Mouse (Mus musculus) midbrain, embryonic 10.5 days (tissue): ENCODE measurements around the gene Pus7l. TPM values are rescaled to one million over a fixed set of nuclear protein-coding genes. Genes with fewer than 3 reads are reported as not detected.
"Not testable (repeated sequence)": the region's sequence is repeated elsewhere in the genome, so short reads cannot be mapped to it uniquely, and the experiment has no call there.

Experiments used
- DNase-seq: peaks from one replicate; pipeline ENCODE4 v3.0.0-alpha.2; 2017; ENCODE audit warnings: low spot score
- H3K27ac ChIP-seq: fragments of 300-500 bp; sonication (generic); replicated peaks from 2 replicates; pipeline ENCODE4 v1.5.1; 2016; ENCODE audit warnings: mild to moderate bottlenecking
- H3K27me3 ChIP-seq: fragments of 300-500 bp; sonication (generic); 2 replicates; pipeline ENCODE4 v1.6.1; 2016; ENCODE audit warnings: low read depth, mild to moderate bottlenecking; ENCODE audit not compliant: poor library complexity, severe bottlenecking
- H3K36me3 ChIP-seq: fragments of 300-500 bp; sonication (generic); 2 replicates; pipeline ENCODE4 v1.6.1; 2016; ENCODE audit warnings: mild to moderate bottlenecking, moderate library complexity
- H3K4me1 ChIP-seq: fragments of 300-500 bp; sonication (generic); 2 replicates; pipeline ENCODE4 v1.6.1; 2016
- H3K4me3 ChIP-seq: fragments of 300-500 bp; sonication (generic); 2 replicates; pipeline ENCODE4 v1.5.1; 2016; ENCODE audit warnings: mild to moderate bottlenecking, moderate library complexity
- H3K9me3 ChIP-seq: fragments of 300-500 bp; sonication (generic); replicated peaks from 2 replicates; pipeline ENCODE4 v1.6.1; 2016; ENCODE audit warnings: mild to moderate bottlenecking
- WGBS: fragments of 180-500 bp; shearing (Covaris S2); methylation state at CpG from one replicate; pipeline ENCODE4 v1.1.7; 2016; 5-methylcytosine and 5-hydroxymethylcytosine counted together
- polyA plus RNA-seq: library from polyadenylated mRNA; unstranded; fragments of >200 nt; fragmentation: Nextera tagmentation; extraction: Ambion mirVana; gene quantifications from 2 replicates; pipeline ENCODE4 v1.2.1, GENCODE M21; 2016

Pus7l gene
- polyA plus RNA-seq, 1 experiment from 2014 or later = 9.0 TPM

- 98% methylated on average over 5 of the region's 5 CpGs for WGBS
- H3K4me3 ChIP-seq = no peak overlapping the region
- no peak for DNase-seq
- H3K27ac ChIP-seq = no peak overlapping the region
- no peaks in the 10 kb centered on the region for H3K9me3 ChIP-seq
- H3K4me1 ChIP-seq = no peaks in the 10 kb centered on the region
- peaks cover 30% of the 10 kb centered on the region for H3K36me3 ChIP-seq
- no peaks in the 10 kb centered on the region for H3K27me3 ChIP-seq
Measured at GRCm38 (mm10) chr15:94532306-94532705, 11.0 kb downstream of the Pus7l start.

- Histone ChIP-seq H3K4me3 (no peak overlapping the region), H3K27me3 (no peaks in the 10 kb centered on the region), H3K4me1 (no peaks in the 10 kb centered on the region), H3K9me3 (no peaks in the 10 kb centered on the region), H3K27ac (no peak overlapping the region), H3K36me3 (peaks cover 34% of the 10 kb centered on the region)
- DNase-seq = no peak
- WGBS = 90% methylated on average over 3 of the region's 3 CpGs
Measured at GRCm38 (mm10) chr15:94530519-94530918, 12.8 kb downstream of the Pus7l start.

GRCm38 (mm10) chr15:94524956-94525355, 18.4 kb downstream of the Pus7l start:
- no peak for DNase-seq
- H3K9me3 ChIP-seq = no peaks in the 10 kb centered on the region
- peaks cover 29% of the 10 kb centered on the region for H3K36me3 ChIP-seq
- no peaks in the 10 kb centered on the region for H3K4me1 ChIP-seq
- 92% methylated on average over 12 of the region's 12 CpGs for WGBS
- no peak overlapping the region for H3K4me3 ChIP-seq
- no peak overlapping the region for H3K27ac ChIP-seq
- H3K27me3 ChIP-seq = no peaks in the 10 kb centered on the region

- H3K27me3 ChIP-seq = no peaks in the 10 kb centered on the region
- no peak overlapping the region for H3K27ac ChIP-seq
- WGBS = 87% methylated on average over 28 of the region's 28 CpGs
- no peaks in the 10 kb centered on the region for H3K9me3 ChIP-seq
- H3K36me3 ChIP-seq = peaks cover 18% of the 10 kb centered on the region
- no peaks in the 10 kb centered on the region for H3K4me1 ChIP-seq
- DNase-seq = no peak
- H3K4me3 ChIP-seq = no peak overlapping the region
Measured at GRCm38 (mm10) chr15:94523251-94523650, 20.1 kb downstream of the Pus7l start.

GRCm38 (mm10) chr15:94520959-94521358, 22.4 kb downstream of the Pus7l start:
- Histone ChIP-seq H3K36me3 (0 out of 2 replicates have a peak, but pooled peaks cover 8% of the 10 kb centered on the region), H3K9me3 (no peaks in the 10 kb centered on the region), H3K4me3 (no peak overlapping the region), H3K27ac (no peak overlapping the region), H3K27me3 (no peaks in the 10 kb centered on the region), H3K4me1 (no peaks in the 10 kb centered on the region)
- no peak for DNase-seq
- 79% methylated on average over 5 of the region's 5 CpGs for WGBS

- WGBS = 55% methylated on average over 9 of the region's 9 CpGs
- Histone ChIP-seq H3K27me3 (no peaks in the 10 kb centered on the region), H3K36me3 (0 out of 2 replicates have a peak, but pooled peaks cover 8% of the 10 kb centered on the region), H3K9me3 (no peaks in the 10 kb centered on the region), H3K4me1 (no peaks in the 10 kb centered on the region), H3K27ac (no peak overlapping the region), H3K4me3 (no peak overlapping the region)
- no peak for DNase-seq
Measured at GRCm38 (mm10) chr15:94520205-94520900, 23.0 kb downstream of the Pus7l start.

GRCm38 (mm10) chr15:94517913-94518491, 25.3 kb downstream of the Pus7l start:
- Histone ChIP-seq H3K36me3 (0 out of 2 replicates have a peak, but pooled peaks cover 3% of the 10 kb centered on the region), H3K27me3 (no peaks in the 10 kb centered on the region), H3K27ac (no peak overlapping the region), H3K4me3 (no peak overlapping the region), H3K4me1 (no peaks in the 10 kb centered on the region), H3K9me3 (no peaks in the 10 kb centered on the region)
- DNase-seq = no peak
- WGBS = 76% methylated on average over 16 of the region's 16 CpGs

GRCm38 (mm10) chr15:94503451-94504215, 39.7 kb downstream of the Pus7l start:
- H3K4me3 ChIP-seq = no peak overlapping the region
- H3K27ac ChIP-seq = no peak overlapping the region
- WGBS = 88% methylated on average over 12 of the region's 12 CpGs
- no peaks in the 10 kb centered on the region for H3K36me3 ChIP-seq
- no peak for DNase-seq
- H3K4me1 ChIP-seq = peaks cover 8% of the 10 kb centered on the region; the same call in 1 of the 2 replicates
- no peaks in the 10 kb centered on the region for H3K9me3 ChIP-seq
- H3K27me3 ChIP-seq = no peaks in the 10 kb centered on the region

- no peak for DNase-seq
- Histone ChIP-seq H3K36me3 (no peaks in the 10 kb centered on the region), H3K9me3 (peaks cover 3% of the 10 kb centered on the region; the same call in 1 of the 2 replicates), H3K4me1 (peaks cover 5% of the 10 kb centered on the region; the same call in 1 of the 2 replicates), H3K27me3 (no peaks in the 10 kb centered on the region), H3K4me3 (no peak overlapping the region), H3K27ac (no peak overlapping the region)
- 68% methylated on average over 1 of the region's 1 CpGs for WGBS
Measured at GRCm38 (mm10) chr15:94499260-94499659, 44.1 kb downstream of the Pus7l start.

- WGBS = 75% methylated on average over 10 of the region's 10 CpGs
- H3K9me3 ChIP-seq = peaks cover 8% of the 10 kb centered on the region; the same call in 1 of the 2 replicates
- no peak overlapping the region for H3K4me3 ChIP-seq
- DNase-seq = no peak
- H3K27me3 ChIP-seq = no peaks in the 10 kb centered on the region
- no peaks in the 10 kb centered on the region for H3K36me3 ChIP-seq
- no peak overlapping the region for H3K27ac ChIP-seq
- H3K4me1 ChIP-seq = no peaks in the 10 kb centered on the region
Measured at GRCm38 (mm10) chr15:94495936-94496335, 47.4 kb downstream of the Pus7l start.

- DNase-seq = no peak
- no peaks in the 10 kb centered on the region for H3K4me1 ChIP-seq
- WGBS = 98% methylated on average over 1 of the region's 1 CpGs
- no peaks in the 10 kb centered on the region for H3K36me3 ChIP-seq
- peaks cover 8% of the 10 kb centered on the region; the same call in 1 of the 2 replicates for H3K9me3 ChIP-seq
- H3K27ac ChIP-seq = no peak overlapping the region
- no peak overlapping the region for H3K4me3 ChIP-seq
- no peaks in the 10 kb centered on the region for H3K27me3 ChIP-seq
Measured at GRCm38 (mm10) chr15:94494445-94494844, 48.9 kb downstream of the Pus7l start.

GRCm38 (mm10) chr15:94489433-94489832, 53.9 kb downstream of the Pus7l start:
- no peaks in the 10 kb centered on the region for H3K36me3 ChIP-seq
- H3K27ac ChIP-seq = no peak overlapping the region
- no peak for DNase-seq
- no peaks in the 10 kb centered on the region for H3K27me3 ChIP-seq
- H3K4me3 ChIP-seq = no peak overlapping the region
- no peaks in the 10 kb centered on the region for H3K4me1 ChIP-seq
- 85% methylated on average over 2 of the region's 2 CpGs for WGBS
- peaks cover 7% of the 10 kb centered on the region; the same call in 1 of the 2 replicates for H3K9me3 ChIP-seq

- not testable (repeated sequence) for H3K27me3 ChIP-seq, H3K9me3 ChIP-seq, H3K27ac ChIP-seq, DNase-seq, H3K36me3 ChIP-seq, H3K4me3 ChIP-seq, H3K4me1 ChIP-seq
- 95% methylated on average over 2 of the region's 2 CpGs for WGBS
Measured at GRCm38 (mm10) chr15:94488028-94488427, 55.3 kb downstream of the Pus7l start.
